Mouse (Mus musculus) embryonic facial prominence, embryonic 11.5 days (tissue): ENCODE results near the gene Arhgap9. TPM values are rescaled to one million over a fixed set of nuclear protein-coding genes. Genes with fewer than 3 reads are reported as not detected.
A peak's percentile ranks its signal among the peaks of the same experiment; 100 is the strongest.

Experiments
- ATAC-seq: fragments of 200-750 bp; cut with Nextera tagmentation; replicated peaks from 2 replicates; pipeline ENCODE4 v1.8.0; 2017; ENCODE audit warnings: low read depth; ENCODE audit not compliant: insufficient number of reproducible peaks, low FRiP score, low TSS enrichment
- DNase-seq: peaks from one replicate; pipeline ENCODE4 v3.0.0-alpha.2; 2015; ENCODE audit warnings: low spot score
- H3K27ac ChIP-seq: fragments of 300-500 bp; sonication (generic); replicated peaks from 2 replicates; pipeline ENCODE4 v1.5.1; 2014; ENCODE audit warnings: mild to moderate bottlenecking, low read depth, low read length, control low read depth
- H3K27me3 ChIP-seq: fragments of 300-500 bp; sonication (generic); 2 replicates; pipeline ENCODE4 v1.6.1; 2014; ENCODE audit warnings: mild to moderate bottlenecking, low read length, moderate library complexity, mixed read lengths; ENCODE audit not compliant: control insufficient read depth, insufficient read depth
- H3K36me3 ChIP-seq: fragments of 300-500 bp; sonication (generic); replicated peaks from 2 replicates; pipeline ENCODE4 v1.6.1; 2014; ENCODE audit warnings: low read depth, mild to moderate bottlenecking, low read length, moderate library complexity, mixed read lengths; ENCODE audit not compliant: control insufficient read depth, insufficient read depth
- H3K4me1 ChIP-seq: fragments of 300-500 bp; sonication (generic); 2 replicates; pipeline ENCODE4 v1.6.1; 2014; ENCODE audit warnings: low read length, mixed read lengths; ENCODE audit not compliant: control insufficient read depth, insufficient read depth
- H3K4me2 ChIP-seq: fragments of 300-500 bp; sonication (generic); 2 replicates; pipeline ENCODE4 v1.6.1; 2014; ENCODE audit warnings: low read depth, mild to moderate bottlenecking, control low read depth, low read length, moderate library complexity
- H3K4me3 ChIP-seq: fragments of 300-500 bp; sonication (generic); 2 replicates; pipeline ENCODE4 v1.5.1; 2014; ENCODE audit warnings: low read depth, low read length, control low read depth
- H3K9ac ChIP-seq: fragments of 300-500 bp; sonication (generic); replicated peaks from 2 replicates; pipeline ENCODE4 v1.6.1; 2014; ENCODE audit warnings: mild to moderate bottlenecking, control low read depth, low read length
- H3K9me3 ChIP-seq: fragments of 300-500 bp; sonication (generic); replicated peaks from 2 replicates; pipeline ENCODE4 v1.6.1; 2016; ENCODE audit warnings: mild to moderate bottlenecking, low read length, inconsistent platforms, mixed read lengths; ENCODE audit not compliant: control insufficient read depth
- WGBS: fragments of 180-500 bp; shearing (Covaris S2); extraction: QIAGEN DNeasy Blood & Tissue Kit; methylation state at CpG from one replicate; pipeline ENCODE4 v1.1.7; 2014; 5-methylcytosine and 5-hydroxymethylcytosine counted together
- polyA plus RNA-seq: library from polyadenylated mRNA; unstranded; fragments of >200 nt; fragmentation: Nextera tagmentation; extraction: Ambion mirVana; gene quantifications from 2 replicates; pipeline ENCODE4 v1.2.1, GENCODE M21; 2014

The Arhgap9 gene
- polyA plus RNA-seq, 1 experiment from 2014 or later = 1.8 TPM

GRCm38 (mm10) chr10:127326828-127327227, 5.1 kb downstream of the Arhgap9 start:
- WGBS = 4% methylated on average over 29 of the region's 29 CpGs
- peaks cover 26% of the 10 kb centered on the region for H3K27me3 ChIP-seq

GRCm38 (mm10) chr10:127327461-127328145, 5.8 kb downstream of the Arhgap9 start:
- DNase-seq (no peak), ATAC-seq (no peak)
- H3K36me3 ChIP-seq = no peaks in the 10 kb centered on the region
- H3K27ac ChIP-seq = no peak overlapping the region
- 58% methylated on average over 18 of the region's 18 CpGs for WGBS
- H3K9me3 ChIP-seq = no peaks in the 10 kb centered on the region
- H3K9ac ChIP-seq = no peak overlapping the region
- peaks cover 26% of the 10 kb centered on the region for H3K27me3 ChIP-seq
- H3K4me1 ChIP-seq = peaks cover 6% of the 10 kb centered on the region
- no peak overlapping the region for H3K4me3 ChIP-seq
- H3K4me2 ChIP-seq = no peak overlapping the region

More at GRCm38 (mm10) chr10:127326828-127327227, 5.1 kb downstream of the Arhgap9 start:
- H3K36me3 ChIP-seq = no peaks in the 10 kb centered on the region
- H3K4me3 ChIP-seq = peak overlapping the region; percentile 38
- no peak overlapping the region for H3K27ac ChIP-seq
- no peaks in the 10 kb centered on the region for H3K9me3 ChIP-seq
- peaks cover 6% of the 10 kb centered on the region for H3K4me1 ChIP-seq
- peak overlapping the region; percentile 73 for H3K4me2 ChIP-seq
- no peak for DNase-seq
- no peak for ATAC-seq
- peak overlapping the region; percentile 48 for H3K9ac ChIP-seq

- WGBS = 83% methylated on average over 7 of the region's 7 CpGs
- no peak overlapping the region for H3K9ac ChIP-seq
- H3K9me3 ChIP-seq = no peaks in the 10 kb centered on the region
- H3K27me3 ChIP-seq = peaks cover 26% of the 10 kb centered on the region
- no peaks in the 10 kb centered on the region; the same call in 1 of the 2 replicates for H3K36me3 ChIP-seq
- DNase-seq = no peak
- no peak overlapping the region for H3K4me2 ChIP-seq
- H3K27ac ChIP-seq = no peak overlapping the region
- H3K4me3 ChIP-seq = no peak overlapping the region
- no peak for ATAC-seq
- H3K4me1 ChIP-seq = peaks cover 6% of the 10 kb centered on the region
Measured at GRCm38 (mm10) chr10:127330212-127330611, 8.4 kb downstream of the Arhgap9 start.

- H3K27me3 ChIP-seq = peaks cover 10% of the 10 kb centered on the region
- WGBS = 34% methylated on average over 29 of the region's 31 CpGs
- DNase-seq (peak; percentile 46), ATAC-seq (0 out of 2 replicates have a peak, but pooled peaks have one; percentile 20)
- H3K9me3 ChIP-seq = no peaks in the 10 kb centered on the region
- no peak overlapping the region for H3K4me3 ChIP-seq
- H3K36me3 ChIP-seq = no peaks in the 10 kb centered on the region; the same call in none of the 2 replicates
- peak overlapping the region; percentile 16; the same call in 1 of the 2 replicates for H3K4me2 ChIP-seq
- no peak overlapping the region for H3K27ac ChIP-seq
- H3K9ac ChIP-seq = no peak overlapping the region
- H3K4me1 ChIP-seq = no peaks in the 10 kb centered on the region
Measured at GRCm38 (mm10) chr10:127332211-127332874, 10.6 kb downstream of the Arhgap9 start.

- H3K36me3 ChIP-seq = no peaks in the 10 kb centered on the region; the same call in none of the 2 replicates
- WGBS = 61% methylated on average over 5 of the region's 5 CpGs
Measured at GRCm38 (mm10) chr10:127333152-127333551, 11.4 kb downstream of the Arhgap9 start.

GRCm38 (mm10) chr10:127335271-127335670, 13.5 kb downstream of the Arhgap9 start:
- WGBS = 71% methylated on average over 1 of the region's 1 CpGs
- Histone ChIP-seq H3K4me1 (no peaks in the 10 kb centered on the region), H3K4me2 (no peak overlapping the region), H3K36me3 (no peaks in the 10 kb centered on the region; the same call in none of the 2 replicates), H3K9ac (no peak overlapping the region), H3K27me3 (no peaks in the 10 kb centered on the region), H3K9me3 (no peaks in the 10 kb centered on the region), H3K27ac (no peak overlapping the region), H3K4me3 (no peak overlapping the region)
- DNase-seq (no peak), ATAC-seq (no peak)

More at GRCm38 (mm10) chr10:127333152-127333551, 11.4 kb downstream of the Arhgap9 start:
- no peak for DNase-seq
- Histone ChIP-seq H3K27me3 (peaks cover 2% of the 10 kb centered on the region), H3K4me1 (no peaks in the 10 kb centered on the region), H3K27ac (no peak overlapping the region), H3K9me3 (no peaks in the 10 kb centered on the region), H3K4me2 (no peak overlapping the region), H3K9ac (no peak overlapping the region), H3K4me3 (no peak overlapping the region)
- no peak for ATAC-seq

- H3K27me3 ChIP-seq = no peaks in the 10 kb centered on the region
Measured at GRCm38 (mm10) chr10:127336952-127337351, 15.2 kb downstream of the Arhgap9 start.

More at GRCm38 (mm10) chr10:127336952-127337351, 15.2 kb downstream of the Arhgap9 start:
- H3K4me3 ChIP-seq = no peak overlapping the region
- DNase-seq (no peak), ATAC-seq (no peak)
- no peak overlapping the region for H3K4me2 ChIP-seq
- no peaks in the 10 kb centered on the region; the same call in none of the 2 replicates for H3K36me3 ChIP-seq
- no peak overlapping the region for H3K9ac ChIP-seq
- H3K4me1 ChIP-seq = peaks cover 3% of the 10 kb centered on the region
- no peaks in the 10 kb centered on the region for H3K9me3 ChIP-seq
- no peak overlapping the region for H3K27ac ChIP-seq
- 75% methylated on average over 5 of the region's 5 CpGs for WGBS
